Comparison of ENCODE assay signal across 11 mouse cellular contexts in genomic region chr5:130173012-130173411, GRCm38 (mm10). TPM values are rescaled to one million over a fixed set of nuclear protein-coding genes. Genes with fewer than 3 reads are reported as not detected.
A peak's percentile ranks its signal among the peaks of the same experiment; 100 is the strongest.
DNase-seq lines count a peak whose midpoint lies in the region; ATAC-seq lines count a peak whose summit lies in the region.
"Had no signal": no experiment of that assay in that cellular context is flagged by ENCODE, and none has a peak within 500 bp of the region (broad histone marks: within the 10 kb centered on the region; RNA-seq: fewer than 3 reads in every experiment).

No protein-coding gene starts in this region.

- H3K9me3 ChIP-seq in kidney, embryonic 14.5 days (ENCODE audit: control insufficient read depth, low read length): no peaks in the 10 kb centered on the region
- H3K9me3 ChIP-seq in embryonic facial prominence, embryonic 12.5 days: no peaks in the 10 kb centered on the region
- H3K9me3 ChIP-seq in intestine, embryonic 16.5 days (ENCODE audit: control insufficient read depth, low read length): no peaks in the 10 kb centered on the region
- H3K9me3 ChIP-seq in midbrain, embryonic 16.5 days (replicated peaks; ENCODE audit: control insufficient read depth, low read length, poor library complexity, severe bottlenecking): no peaks in the 10 kb centered on the region

- H3K36me3 ChIP-seq in kidney, embryonic 14.5 days (ENCODE audit: control insufficient read depth, insufficient read depth, low read length): no peaks in the 10 kb centered on the region
- no peaks in the 10 kb centered on the region for H3K36me3 ChIP-seq in embryonic facial prominence, embryonic 12.5 days
- H3K36me3 ChIP-seq in intestine, embryonic 16.5 days (ENCODE audit: control insufficient read depth, insufficient read depth, low read length): no peaks in the 10 kb centered on the region
- no peaks in the 10 kb centered on the region for H3K36me3 ChIP-seq in midbrain, embryonic 16.5 days (ENCODE audit: control insufficient read depth, insufficient read depth, low read length)

- 94% methylated on average over 4 of the region's 4 CpGs for WGBS in kidney, embryonic 14.5 days
- WGBS in embryonic facial prominence, embryonic 12.5 days: 89% methylated on average over 4 of the region's 4 CpGs
- WGBS in intestine, embryonic 16.5 days: 82% methylated on average over 4 of the region's 4 CpGs
- 93% methylated on average over 4 of the region's 4 CpGs for WGBS in midbrain, embryonic 16.5 days

- no peak overlapping the region for H3K27ac ChIP-seq in kidney, embryonic 14.5 days (ENCODE audit: low read depth, low read length)
- H3K27ac ChIP-seq in embryonic facial prominence, embryonic 12.5 days: no peak overlapping the region
- H3K27ac ChIP-seq in intestine, embryonic 16.5 days (ENCODE audit: low read length): no peak overlapping the region
- no peak overlapping the region for H3K27ac ChIP-seq in midbrain, embryonic 16.5 days (ENCODE audit: low read length)

- peak overlapping the region; percentile 94; the same call in 1 of the 2 replicates for H3K4me3 ChIP-seq in kidney, embryonic 14.5 days (ENCODE audit: low read length)
- H3K4me3 ChIP-seq in embryonic facial prominence, embryonic 12.5 days: no peak overlapping the region
- H3K4me3 ChIP-seq in intestine, embryonic 16.5 days (ENCODE audit: low read length): peak overlapping the region; percentile 91
- no peak overlapping the region for H3K4me3 ChIP-seq in midbrain, embryonic 16.5 days (ENCODE audit: low read depth, low read length)

- peaks cover 10% of the 10 kb centered on the region for H3K4me1 ChIP-seq in kidney, embryonic 14.5 days (ENCODE audit: control insufficient read depth, insufficient read depth, low read length)
- peaks cover 25% of the 10 kb centered on the region for H3K4me1 ChIP-seq in embryonic facial prominence, embryonic 12.5 days
- peaks cover 16% of the 10 kb centered on the region for H3K4me1 ChIP-seq in intestine, embryonic 16.5 days (ENCODE audit: control insufficient read depth, insufficient read depth, low read length)
- H3K4me1 ChIP-seq in midbrain, embryonic 16.5 days (ENCODE audit: control insufficient read depth, insufficient read depth, low read length): peaks cover 26% of the 10 kb centered on the region

- DNase-seq in kidney, adult 18-20 months: no peak
- no peak for DNase-seq in ovary, adult 18-20 months (ENCODE audit: low spot score)
- no peak for DNase-seq in gastrocnemius, adult 18-20 months (ENCODE audit: low spot score)
- DNase-seq in right cerebral cortex, postnatal 25 days: no peak
- DNase-seq: cerebellum, postnatal 36 days; kidney, postnatal 4 days had no signal

- ATAC-seq in kidney, embryonic 14.5 days (ENCODE audit: low FRiP score, low TSS enrichment): no peak
- no peak for ATAC-seq in embryonic facial prominence, embryonic 12.5 days (ENCODE audit: insufficient number of reproducible peaks, insufficient read depth, low FRiP score, low TSS enrichment)
- ATAC-seq in intestine, embryonic 16.5 days: no peak
- no peak for ATAC-seq in midbrain, embryonic 16.5 days

- no peak overlapping the region for H3K9ac ChIP-seq in kidney, embryonic 14.5 days (ENCODE audit: low read depth, low read length)
- no peak overlapping the region for H3K9ac ChIP-seq in embryonic facial prominence, embryonic 12.5 days
- H3K9ac ChIP-seq in intestine, embryonic 16.5 days (ENCODE audit: low read depth, low read length): no peak overlapping the region
- H3K9ac ChIP-seq in midbrain, embryonic 16.5 days (ENCODE audit: low read depth, low read length): no peak overlapping the region

- peak overlapping the region; percentile 72 for H3K4me2 ChIP-seq in kidney, embryonic 14.5 days (replicated peaks; ENCODE audit: low read depth, low read length)
- H3K4me2 ChIP-seq in embryonic facial prominence, embryonic 12.5 days (replicated peaks): peak overlapping the region; percentile 76
- H3K4me2 ChIP-seq in intestine, embryonic 16.5 days (ENCODE audit: low read depth, low read length): peak overlapping the region; percentile 37
- peak overlapping the region; percentile 91 for H3K4me2 ChIP-seq in midbrain, embryonic 16.5 days (ENCODE audit: low read length)

- no peaks in the 10 kb centered on the region for H3K27me3 ChIP-seq in kidney, embryonic 14.5 days (ENCODE audit: control insufficient read depth, insufficient read depth, low read length)
- no peaks in the 10 kb centered on the region for H3K27me3 ChIP-seq in embryonic facial prominence, embryonic 12.5 days
- no peaks in the 10 kb centered on the region for H3K27me3 ChIP-seq in intestine, embryonic 16.5 days (replicated peaks; ENCODE audit: control insufficient read depth, insufficient read depth, low read length)
- H3K27me3 ChIP-seq in midbrain, embryonic 16.5 days (ENCODE audit: control insufficient read depth, insufficient read depth, low read depth, low read length): no peaks in the 10 kb centered on the region
- H3K27me3 ChIP-seq: Patski had no signal

RNA-seq across cellular contexts. Expression of gene Rabgef1, which starts 1.4 kb away (rescaled TPM):
- 21.0 and 26.7 TPM in 2 replicates for polyA plus RNA-seq in kidney, embryonic 14.5 days (2014; fragmentation: Nextera tagmentation; extraction: Ambion mirVana)
- polyA plus RNA-seq in embryonic facial prominence, embryonic 12.5 days (2016; fragmentation: Nextera tagmentation; extraction: Ambion mirVana): 26.3 and 30.3 TPM in 2 replicates
- 26.1 and 26.8 TPM in 2 replicates for polyA plus RNA-seq in intestine, embryonic 16.5 days (2015; fragmentation: Nextera tagmentation; extraction: Ambion mirVana)
- polyA plus RNA-seq in midbrain, embryonic 16.5 days (2015; fragmentation: Nextera tagmentation; extraction: Ambion mirVana): 46.7 and 48.7 TPM in 2 replicates
- 100 to 1,000 TPM in 1 of 2 experiments, 10 to 100 TPM in 1; 91.2 to 116 TPM for total RNA-seq in gastrocnemius, adult 18-20 months (2021)

RNA-seq across cellular contexts. Expression of gene Kctd7, which starts 28.4 kb away (rescaled TPM):
- 2.2 and 4.3 TPM in 2 replicates for polyA plus RNA-seq in kidney, embryonic 14.5 days (2014; fragmentation: Nextera tagmentation; extraction: Ambion mirVana)
- 7.3 and 8.7 TPM in 2 replicates for polyA plus RNA-seq in embryonic facial prominence, embryonic 12.5 days (2016; fragmentation: Nextera tagmentation; extraction: Ambion mirVana)
- 3.7 and 4.1 TPM in 2 replicates for polyA plus RNA-seq in intestine, embryonic 16.5 days (2015; fragmentation: Nextera tagmentation; extraction: Ambion mirVana)
- 20.2 and 21.4 TPM in 2 replicates for polyA plus RNA-seq in midbrain, embryonic 16.5 days (2015; fragmentation: Nextera tagmentation; extraction: Ambion mirVana)
- 1 to 10 TPM; 2.6 to 3.6 TPM for total RNA-seq in gastrocnemius, adult 18-20 months (2021)

RNA-seq across cellular contexts. Expression of gene Tmem248, which starts 43.9 kb away (rescaled TPM):
- 42.2 and 45.9 TPM in 2 replicates for polyA plus RNA-seq in kidney, embryonic 14.5 days (2014; fragmentation: Nextera tagmentation; extraction: Ambion mirVana)
- 37.6 and 38.2 TPM in 2 replicates for polyA plus RNA-seq in embryonic facial prominence, embryonic 12.5 days (2016; fragmentation: Nextera tagmentation; extraction: Ambion mirVana)
- 27.3 and 28.6 TPM in 2 replicates for polyA plus RNA-seq in intestine, embryonic 16.5 days (2015; fragmentation: Nextera tagmentation; extraction: Ambion mirVana)
- polyA plus RNA-seq in midbrain, embryonic 16.5 days (2015; fragmentation: Nextera tagmentation; extraction: Ambion mirVana): 24.6 and 25.6 TPM in 2 replicates
- 10 to 100 TPM; 43.4 to 44.3 TPM for total RNA-seq in gastrocnemius, adult 18-20 months (2021)

Comparison
In these comparisons a context has a peak if more than half of its experiments do, and no peak if none do; other contexts are left out.
1. H3K4me2 ChIP-seq: peak in every context shown above with its lines; median percentile 91 in midbrain, embryonic 16.5 days; 76 in embryonic facial prominence, embryonic 12.5 days; 72 in kidney, embryonic 14.5 days; 37 in intestine, embryonic 16.5 days.
2. H3K4me3 ChIP-seq: peak in kidney, embryonic 14.5 days (single experiment) and intestine, embryonic 16.5 days (single experiment); none in embryonic facial prominence, embryonic 12.5 days (single experiment) and midbrain, embryonic 16.5 days (single experiment).